Mouse (Mus musculus) left cerebral cortex, adult 9 months (tissue): ENCODE results near the gene Capn15.

ENCODE experiments used
- DNase-seq, 2 experiments: peaks; one replicate each; pipeline ENCODE4 v3.0.0; 2022; ENCODE audit warnings: low spot score in 2 of 2

Gene Capn15

GRCm38 (mm10) chr17:25955736-25956135 lies 29.9 kb downstream of the Capn15 start:
- no peak for DNase-seq

DNA sequence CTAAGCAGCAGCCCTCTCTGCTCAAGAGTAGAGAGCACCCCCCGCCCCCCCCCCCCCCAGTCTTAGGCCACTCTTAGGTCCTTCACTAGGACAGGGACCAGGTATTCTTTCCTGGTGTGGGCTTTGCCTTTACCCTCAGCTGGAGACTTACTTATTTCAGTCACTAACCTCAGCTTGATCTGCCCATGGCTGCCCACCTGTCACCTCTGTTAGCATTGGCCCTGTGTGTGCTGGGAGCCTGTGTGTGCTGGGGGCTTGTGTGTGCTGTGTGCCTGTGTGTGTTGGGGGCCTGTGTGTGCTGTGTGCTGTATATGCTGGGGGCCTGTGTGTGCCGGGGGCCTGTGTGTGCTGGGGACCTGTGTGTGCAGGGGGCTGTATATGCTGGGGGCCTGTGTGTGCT lies 30.9 kb downstream of the Capn15 start:
- no peak for DNase-seq

DNA sequence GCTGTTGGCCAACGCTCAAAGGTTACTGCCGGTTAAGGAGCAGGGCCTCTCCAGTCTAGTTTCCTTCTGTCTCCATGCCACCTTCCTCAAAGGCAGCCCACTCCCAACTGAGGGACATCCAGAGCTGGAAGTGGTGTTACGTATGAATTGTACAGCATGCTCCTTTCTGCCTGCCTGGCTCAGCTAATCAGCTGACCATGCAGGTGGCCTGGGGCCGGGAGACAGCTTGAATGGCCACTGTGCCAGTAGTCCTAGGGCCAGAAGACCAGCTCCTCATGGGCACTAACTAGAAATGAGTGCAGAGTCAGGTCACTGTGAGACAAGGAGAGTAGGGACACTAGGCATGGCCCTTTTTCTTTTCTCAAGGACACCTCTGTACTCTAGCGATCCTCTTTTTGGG lies 32.4 kb downstream of the Capn15 start:
- no peak for DNase-seq

- no peak for DNase-seq
These were observed 33.6 kb downstream of the Capn15 start, which contains the start of gene A930017K11Rik for GRCm38 (mm10) chr17:25951803-25952623. TSS of gene A930017K11Rik (minus strand) at chr17:25952565.

DNA sequence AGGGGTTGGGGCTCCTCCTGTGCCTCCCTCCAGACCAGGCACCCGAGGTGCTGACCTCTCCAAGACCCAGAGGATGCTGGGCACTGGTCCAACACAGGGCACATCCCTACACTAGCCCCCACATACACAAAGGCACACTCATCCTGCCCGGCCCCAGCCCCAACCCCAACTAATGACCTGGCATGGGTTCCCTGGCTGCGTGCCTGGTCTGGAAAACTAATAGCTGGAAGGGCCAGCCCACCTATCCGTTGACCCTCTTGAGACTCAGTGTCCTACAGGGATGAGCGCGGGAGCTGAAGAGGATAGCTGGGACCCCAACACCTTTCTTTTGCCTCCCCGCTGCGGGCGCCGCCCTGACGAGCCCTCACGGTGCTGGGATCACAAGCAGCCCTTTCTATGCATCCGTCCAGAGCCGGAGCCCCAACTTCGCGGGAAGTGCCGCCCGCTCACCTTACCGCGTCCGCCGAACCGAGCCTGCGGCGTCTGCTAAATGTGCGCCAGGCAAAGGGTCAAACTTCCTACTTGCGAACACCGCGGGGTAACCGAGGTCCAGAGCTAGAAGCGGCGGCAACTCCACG lies 34.3 kb downstream of the Capn15 start:
- DNase-seq = no peak

- DNase-seq = no peak
These were observed 34.9 kb downstream of the Capn15 start for GRCm38 (mm10) chr17:25950706-25951105.

DNA sequence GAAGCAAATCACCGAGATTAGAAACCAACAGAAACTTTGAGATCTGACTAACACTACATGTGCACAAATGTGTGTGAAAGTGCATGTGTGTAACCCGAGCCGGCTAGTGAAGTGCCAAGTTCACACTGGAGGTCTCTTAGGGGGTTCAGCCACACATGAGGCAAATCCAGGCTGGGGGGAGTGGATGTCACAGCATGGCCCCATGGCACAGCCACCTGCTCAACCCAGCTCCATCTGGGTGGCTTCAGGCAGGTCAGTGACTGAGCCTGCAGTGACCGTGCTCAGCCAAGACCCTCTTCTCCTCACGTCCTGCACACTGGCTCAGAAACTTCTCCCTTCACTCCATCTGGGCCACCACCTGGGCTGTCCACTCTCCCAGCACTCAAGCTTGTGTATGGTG lies 35.6 kb downstream of the Capn15 start:
- DNase-seq = no peak

- DNase-seq = no peak
These were observed 37.5 kb downstream of the Capn15 start for GRCm38 (mm10) chr17:25948051-25948450.

- no peak for DNase-seq
These were observed 38.0 kb downstream of the Capn15 start for GRCm38 (mm10) chr17:25947576-25947975.

DNA sequence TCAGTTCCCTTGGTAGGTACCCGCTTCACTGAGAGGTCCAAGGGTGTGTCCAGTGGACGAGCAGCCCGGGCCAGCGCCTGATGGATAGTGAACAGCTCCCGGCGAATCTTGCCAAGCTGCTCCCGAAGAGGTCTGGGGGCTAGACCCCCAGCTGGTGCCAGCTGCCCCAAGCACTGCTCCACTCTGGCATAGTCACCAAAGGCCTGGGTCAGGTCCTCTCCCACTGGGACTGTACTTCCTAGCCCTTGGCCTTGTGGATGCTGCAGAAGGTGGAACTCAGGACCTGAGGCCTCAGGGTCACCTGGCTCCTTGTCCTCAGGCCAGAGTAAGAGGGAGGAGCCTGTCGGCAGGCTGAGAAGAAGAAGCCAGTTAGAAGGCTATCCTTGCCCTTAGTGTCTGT lies 38.7 kb downstream of the Capn15 start:
- DNase-seq = no peak

DNA sequence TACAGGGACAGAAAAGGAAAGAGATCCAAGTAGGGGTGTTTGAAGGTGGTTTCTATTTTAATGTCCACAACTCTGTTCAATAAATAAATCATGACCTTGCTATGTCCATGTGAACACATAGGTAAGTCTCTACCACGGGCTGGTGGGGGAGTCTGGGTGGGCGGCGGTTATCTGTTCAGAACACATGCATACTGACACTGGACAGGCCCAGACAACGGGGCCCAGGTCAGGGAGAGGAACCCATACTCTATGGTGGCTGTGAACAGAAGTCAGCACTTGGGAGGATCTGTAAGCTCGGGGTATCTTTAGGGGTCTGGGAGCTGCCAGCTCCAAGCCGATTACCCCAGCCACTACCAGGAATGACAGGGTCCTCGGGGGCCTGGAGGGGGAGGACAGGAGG lies 39.2 kb downstream of the Capn15 start:
- no peak for DNase-seq

- no peak for DNase-seq
These were observed 40.0 kb downstream of the Capn15 start for GRCm38 (mm10) chr17:25945517-25946155.

DNA sequence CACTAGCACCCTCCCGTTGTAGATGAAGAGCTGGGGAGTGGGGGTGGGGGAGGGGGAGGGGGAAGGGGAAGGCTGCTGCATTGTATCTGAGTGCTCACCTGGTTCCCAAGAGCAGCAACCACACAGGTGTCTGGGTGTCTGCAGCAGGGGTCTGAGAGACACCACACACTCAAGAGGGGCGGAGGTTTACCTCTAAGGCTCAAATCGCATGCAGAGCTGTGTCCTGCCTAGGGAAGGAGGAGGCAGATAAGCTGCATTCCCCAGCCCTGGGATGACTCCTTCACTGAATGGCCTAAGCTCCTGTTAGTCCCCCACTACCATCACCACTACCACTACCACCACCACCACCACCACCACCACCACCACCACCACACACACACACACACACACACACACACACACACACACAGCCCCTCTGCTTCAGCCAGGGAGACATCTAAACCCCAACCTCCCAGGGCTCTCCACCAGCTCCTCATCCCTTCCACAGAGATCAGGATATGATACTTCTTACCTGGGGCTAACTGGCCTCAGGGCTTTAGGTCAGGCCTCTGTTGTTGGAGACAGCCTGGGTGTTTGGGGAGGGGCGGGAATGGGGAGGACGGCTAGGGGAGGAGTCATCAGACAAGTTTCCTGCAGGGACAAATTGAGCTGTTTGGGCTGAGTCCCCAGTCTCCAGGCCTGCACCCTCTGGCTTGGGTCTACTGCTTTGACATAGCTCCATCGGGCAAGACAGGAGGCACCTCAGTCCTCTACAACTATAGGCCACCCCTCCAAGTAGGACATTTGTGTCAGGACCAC lies 41.0 kb downstream of the Capn15 start, which contains the start of the genes Pigq and Nhlrc4:
TSS of gene Pigq (minus strand) at position 571 of the 798 bp plus-strand sequence.
TSS of gene Nhlrc4 (minus strand) at position 596 of the 798 bp plus-strand sequence.
- no peak for DNase-seq

- DNase-seq = no peak
These were observed 41.8 kb downstream of the Capn15 start for GRCm38 (mm10) chr17:25943769-25944168.

DNA sequence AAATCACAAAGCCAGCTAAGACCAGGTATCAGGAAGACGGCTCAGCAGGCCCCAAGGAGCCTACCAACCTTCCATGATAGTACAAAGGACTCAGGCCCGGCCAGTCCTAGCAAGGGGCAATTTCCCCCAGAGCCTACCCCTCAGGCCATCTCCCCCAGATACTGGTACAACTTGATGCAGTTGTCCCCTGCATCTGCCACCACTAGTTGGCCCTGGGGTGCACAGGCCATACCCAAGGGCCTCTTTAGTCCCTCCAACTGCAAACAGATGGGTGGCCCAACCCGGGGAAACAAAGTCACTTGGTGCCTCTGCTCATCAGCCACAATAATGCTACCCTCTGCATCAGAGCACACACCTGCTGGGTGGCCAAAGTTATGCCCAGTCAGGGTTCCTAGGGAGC lies 42.4 kb downstream of the Capn15 start:
- DNase-seq = no peak

- no peak for DNase-seq
These were observed 42.9 kb downstream of the Capn15 start for GRCm38 (mm10) chr17:25942597-25943151.

- peak in 1 of 2 experiments; percentile 67 for DNase-seq
These were observed 43.9 kb downstream of the Capn15 start for GRCm38 (mm10) chr17:25941511-25942241.

DNA sequence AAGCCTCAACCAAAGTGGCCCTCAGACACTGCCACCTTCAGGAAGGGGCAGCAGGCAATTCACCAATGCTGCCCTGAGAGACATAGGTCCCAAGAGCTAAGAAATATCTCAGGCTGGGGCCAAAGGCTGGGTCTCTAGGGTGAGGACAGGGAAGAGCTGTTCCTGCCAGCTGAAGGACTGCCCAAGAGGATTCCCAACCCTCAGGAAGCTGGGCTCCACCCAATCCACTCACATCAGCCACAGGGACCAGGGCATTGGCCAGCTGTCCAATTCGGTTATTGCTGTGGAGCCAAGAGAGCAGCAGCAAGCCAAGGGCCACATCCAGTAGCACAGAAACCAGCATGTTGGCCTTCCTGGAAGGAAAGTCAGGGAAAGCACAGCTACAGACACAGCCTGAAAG lies 51.1 kb downstream of the Capn15 start:
- no peak for DNase-seq

DNA sequence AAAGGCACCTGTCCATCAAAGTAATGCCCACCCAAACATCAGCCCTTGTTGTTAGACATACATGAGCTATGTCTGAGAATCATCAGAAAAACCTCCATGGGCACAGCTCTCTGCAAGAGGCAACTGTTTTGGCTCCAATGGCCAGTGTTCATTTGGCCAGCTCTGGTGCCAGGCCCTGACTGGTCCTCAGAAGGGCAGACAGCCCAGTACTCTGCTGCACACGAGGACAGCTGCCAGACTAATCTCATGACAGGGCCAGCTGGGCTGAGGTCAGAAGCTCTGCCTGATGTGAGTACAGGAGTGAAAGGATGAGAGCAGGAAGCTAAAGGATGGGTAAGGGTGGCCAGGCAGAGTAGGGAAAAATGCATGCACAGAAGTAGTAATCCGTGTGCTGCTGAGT lies 60.2 kb downstream of the Capn15 start:
- peak; percentile 68 to 69 for DNase-seq

DNA sequence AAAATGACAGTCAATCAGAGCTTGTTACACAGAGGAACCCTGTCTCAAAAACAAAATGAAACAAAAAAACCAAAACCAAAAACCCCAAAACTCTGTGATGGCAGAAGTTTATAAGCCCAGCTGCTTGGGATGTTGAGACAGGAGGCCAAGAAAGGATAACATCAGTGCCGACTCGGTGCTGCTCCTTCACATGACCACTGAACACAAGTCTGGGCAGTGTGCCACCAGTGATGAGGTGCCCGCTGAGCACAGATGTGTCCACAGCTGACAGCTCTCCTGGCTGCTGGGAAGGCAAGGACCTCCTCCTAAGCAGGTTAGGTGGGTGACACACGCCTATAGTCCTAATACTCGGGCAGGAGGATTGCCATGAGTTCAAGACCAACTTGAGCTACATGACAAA lies 63.5 kb downstream of the Capn15 start:
- no peak for DNase-seq
